Mouse (Mus musculus): ENCODE measurements around the gene Slc25a13. TPM values are rescaled to one million over a fixed set of nuclear protein-coding genes. Genes with fewer than 3 reads are reported as not detected.

Gene Slc25a13
- polyA plus RNA-seq, 1 experiment from 2014 or later, result 26.3 TPM

DNA sequence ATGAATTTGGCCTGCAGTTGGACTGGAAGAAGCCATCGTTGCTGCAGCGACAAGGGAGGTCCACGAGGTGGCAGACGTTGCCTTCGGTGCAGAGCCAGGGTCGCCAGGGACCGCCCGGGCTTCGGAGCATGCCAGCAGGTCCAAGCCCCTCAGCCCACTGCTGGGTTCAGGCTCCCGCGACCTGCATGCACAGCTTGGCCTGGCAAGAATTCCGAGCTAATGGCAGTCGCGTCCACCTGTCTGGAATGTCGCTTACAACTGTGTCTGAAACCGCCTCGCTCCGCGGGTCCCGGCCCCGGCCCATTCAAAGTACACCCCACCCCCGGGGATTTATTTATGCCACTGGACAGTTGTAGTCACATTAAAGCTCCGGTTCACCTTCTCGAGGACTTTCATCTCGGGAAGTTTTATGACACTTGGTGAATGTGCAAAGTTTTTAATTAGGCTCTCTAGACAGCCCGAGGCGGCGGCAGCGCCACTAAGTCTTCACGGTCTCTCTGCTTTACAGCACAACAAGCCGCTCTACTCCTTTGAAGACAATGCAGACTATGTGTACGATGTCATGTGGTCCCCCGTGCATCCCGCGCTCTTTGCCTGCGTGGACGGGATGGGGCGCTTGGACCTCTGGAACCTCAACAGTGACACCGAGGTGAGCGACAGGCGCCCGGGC lies 211.1 kb downstream of the Slc25a13 start:
- Histone ChIP-seq H3K4me3 (peak overlapping the region; percentile 49), H3K36me3 (no peaks in the 10 kb centered on the region), H3K4me2 (replicated peaks) (peak overlapping the region; percentile 89), H3K9me3 (no peaks in the 10 kb centered on the region), H3K27ac (0 out of 2 replicates have a peak overlapping the region, but pooled peaks have one; percentile 46), H3K9ac (peak overlapping the region; percentile 55), H3K4me1 (no peaks in the 10 kb centered on the region), H3K27me3 (no peaks in the 10 kb centered on the region)
- ATAC-seq (ENCODE audit: insufficient number of reproducible peaks, insufficient read depth, low FRiP score, low TSS enrichment), result peak; percentile 94
- 1% methylated on average over 41 of the region's 42 CpGs for WGBS

DNA sequence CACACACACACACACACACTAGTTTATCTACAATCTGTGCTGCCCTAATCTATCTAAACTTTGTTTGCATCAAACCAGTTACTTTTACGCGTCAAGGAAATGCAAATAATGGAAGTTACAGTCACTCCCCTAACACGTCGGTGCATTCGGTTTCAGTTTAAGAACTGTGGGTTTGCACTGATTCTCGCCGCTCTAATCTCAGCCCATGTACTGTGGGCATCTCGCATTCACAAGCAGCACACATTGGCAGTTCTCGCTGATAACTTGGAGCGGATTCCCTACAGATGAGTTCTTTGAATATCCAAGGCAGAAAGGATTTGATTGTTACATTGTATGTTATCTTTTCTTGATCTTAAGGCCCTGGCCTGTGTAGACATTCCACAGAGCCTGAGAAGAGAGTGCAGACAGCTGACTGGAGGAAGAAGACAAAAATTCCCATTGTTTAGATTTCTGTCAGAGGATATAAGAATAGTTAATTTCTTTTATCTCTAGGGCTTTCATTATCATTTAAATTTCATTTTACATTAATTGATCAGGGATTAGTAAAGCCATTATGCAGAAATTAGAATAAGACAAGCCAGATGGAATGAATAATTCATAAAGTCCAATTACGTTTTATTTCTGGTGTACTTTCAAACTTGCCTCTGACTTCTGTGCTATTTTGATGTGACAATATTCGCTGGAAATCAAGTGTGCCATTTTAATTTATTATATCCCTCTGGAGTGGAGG lies 212.1 kb downstream of the Slc25a13 start:
- H3K36me3 ChIP-seq, result no peaks in the 10 kb centered on the region
- WGBS, result 59% methylated on average over 12 of the region's 12 CpGs
- no peaks in the 10 kb centered on the region for H3K27me3 ChIP-seq
- no peak for ATAC-seq (ENCODE audit: insufficient number of reproducible peaks, insufficient read depth, low FRiP score, low TSS enrichment)
- no peaks in the 10 kb centered on the region for H3K9me3 ChIP-seq
- no peak overlapping the region for H3K9ac ChIP-seq
- H3K4me1 ChIP-seq, result no peaks in the 10 kb centered on the region
- no peak overlapping the region for H3K4me3 ChIP-seq
- no peak overlapping the region for H3K4me2 ChIP-seq (replicated peaks)
- H3K27ac ChIP-seq, result no peak overlapping the region

- no peak for ATAC-seq (ENCODE audit: insufficient number of reproducible peaks, insufficient read depth, low FRiP score, low TSS enrichment)
- Histone ChIP-seq H3K36me3 (no peaks in the 10 kb centered on the region), H3K9me3 (no peaks in the 10 kb centered on the region), H3K4me1 (no peaks in the 10 kb centered on the region), H3K27ac (no peak overlapping the region), H3K4me3 (no peak overlapping the region), H3K4me2 (replicated peaks) (no peak overlapping the region), H3K27me3 (no peaks in the 10 kb centered on the region), H3K9ac (no peak overlapping the region)
- 88% methylated on average over 3 of the region's 3 CpGs for WGBS
Measured at GRCm38 (mm10) chr6:6002061-6002460, 214.9 kb downstream of the Slc25a13 start.

- Histone ChIP-seq H3K27ac (no peak overlapping the region), H3K4me3 (no peak overlapping the region), H3K9ac (no peak overlapping the region), H3K4me2 (replicated peaks) (no peak overlapping the region), H3K36me3 (no peaks in the 10 kb centered on the region), H3K9me3 (no peaks in the 10 kb centered on the region), H3K4me1 (peaks cover 7% of the 10 kb centered on the region), H3K27me3 (no peaks in the 10 kb centered on the region; the same call in 1 of the 2 replicates)
- ATAC-seq (ENCODE audit: insufficient number of reproducible peaks, insufficient read depth, low FRiP score, low TSS enrichment), result no peak
- WGBS, result 51% methylated on average over 6 of the region's 6 CpGs
Measured at GRCm38 (mm10) chr6:5997535-5997934, 219.4 kb downstream of the Slc25a13 start.

- Histone ChIP-seq H3K27me3 (no peaks in the 10 kb centered on the region; the same call in 1 of the 2 replicates), H3K4me1 (peaks cover 16% of the 10 kb centered on the region), H3K9ac (no peak overlapping the region), H3K27ac (no peak overlapping the region), H3K4me3 (no peak overlapping the region), H3K9me3 (no peaks in the 10 kb centered on the region), H3K4me2 (replicated peaks) (no peak overlapping the region), H3K36me3 (no peaks in the 10 kb centered on the region)
- 30% methylated on average over 7 of the region's 7 CpGs for WGBS
- no peak for ATAC-seq (ENCODE audit: insufficient number of reproducible peaks, insufficient read depth, low FRiP score, low TSS enrichment)
Measured at GRCm38 (mm10) chr6:5993056-5993455, 223.9 kb downstream of the Slc25a13 start.

GRCm38 (mm10) chr6:5991817-5992755 lies 224.9 kb downstream of the Slc25a13 start:
- peak; percentile 52; the same call in 1 of the 2 replicates for ATAC-seq (ENCODE audit: insufficient number of reproducible peaks, insufficient read depth, low FRiP score, low TSS enrichment)
- H3K9ac ChIP-seq, result no peak overlapping the region
- H3K4me3 ChIP-seq, result no peak overlapping the region
- WGBS, result 45% methylated on average over 25 of the region's 25 CpGs
- no peaks in the 10 kb centered on the region for H3K36me3 ChIP-seq
- H3K4me2 ChIP-seq (replicated peaks), result no peak overlapping the region
- peak overlapping the region; percentile 50; the same call in 1 of the 2 replicates for H3K27ac ChIP-seq
- H3K4me1 ChIP-seq, result peaks cover 16% of the 10 kb centered on the region
- no peaks in the 10 kb centered on the region for H3K9me3 ChIP-seq
- no peaks in the 10 kb centered on the region; the same call in 1 of the 2 replicates for H3K27me3 ChIP-seq

- Histone ChIP-seq H3K9ac (no peak overlapping the region), H3K4me2 (replicated peaks) (no peak overlapping the region), H3K36me3 (no peaks in the 10 kb centered on the region), H3K27me3 (no peaks in the 10 kb centered on the region; the same call in 1 of the 2 replicates), H3K27ac (peak overlapping the region; percentile 50; the same call in 1 of the 2 replicates), H3K4me1 (peaks cover 16% of the 10 kb centered on the region), H3K4me3 (no peak overlapping the region), H3K9me3 (no peaks in the 10 kb centered on the region)
- ATAC-seq (ENCODE audit: insufficient number of reproducible peaks, insufficient read depth, low FRiP score, low TSS enrichment), result no peak
- WGBS, result 56% methylated on average over 6 of the region's 6 CpGs
Measured at GRCm38 (mm10) chr6:5991243-5991642, 225.7 kb downstream of the Slc25a13 start.

Measured in embryonic facial prominence, embryonic 12.5 days (tissue).